Mouse (Mus musculus) embryonic facial prominence, embryonic 10.5 days (tissue): ENCODE data around the gene Phf12. TPM values are rescaled to one million over a fixed set of nuclear protein-coding genes. Genes with fewer than 3 reads are reported as not detected.
A peak's percentile ranks its signal among the peaks of the same experiment; 100 is the strongest.

Experiments used
- DNase-seq: peaks from one replicate; pipeline ENCODE4 v3.0.0-alpha.2; 2017; ENCODE audit warnings: low spot score
- H3K27ac ChIP-seq: fragments of 300-500 bp; sonication (generic); replicated peaks from 2 replicates; pipeline ENCODE4 v1.5.1; 2016; ENCODE audit warnings: mild to moderate bottlenecking
- H3K27me3 ChIP-seq: fragments of 300-500 bp; sonication (generic); replicated peaks from 2 replicates; pipeline ENCODE4 v1.6.1; 2016; ENCODE audit warnings: low read depth, mild to moderate bottlenecking; ENCODE audit not compliant: poor library complexity, severe bottlenecking
- H3K36me3 ChIP-seq: fragments of 300-500 bp; sonication (generic); replicated peaks from 2 replicates; pipeline ENCODE4 v1.6.1; 2016; ENCODE audit warnings: mild to moderate bottlenecking, moderate library complexity
- H3K4me1 ChIP-seq: fragments of 300-500 bp; sonication (generic); 2 replicates; pipeline ENCODE4 v1.6.1; 2016
- H3K4me3 ChIP-seq: fragments of 300-500 bp; sonication (generic); 2 replicates; pipeline ENCODE4 v1.5.1; 2016; ENCODE audit warnings: mild to moderate bottlenecking, moderate library complexity
- H3K9me3 ChIP-seq: fragments of 300-500 bp; sonication (generic); 2 replicates; pipeline ENCODE4 v1.6.1; 2016; ENCODE audit warnings: mild to moderate bottlenecking
- WGBS: fragments of 180-500 bp; shearing (Covaris S2); methylation state at CpG from one replicate; pipeline ENCODE4 v1.1.7; 2016; 5-methylcytosine and 5-hydroxymethylcytosine counted together
- polyA plus RNA-seq: library from polyadenylated mRNA; unstranded; fragments of >200 nt; fragmentation: Nextera tagmentation; extraction: Ambion mirVana; gene quantifications from 2 replicates; pipeline ENCODE4 v1.2.1, GENCODE M21; 2016

Phf12 gene
- 20.5 and 21.6 TPM in 2 replicates for polyA plus RNA-seq

DNA sequence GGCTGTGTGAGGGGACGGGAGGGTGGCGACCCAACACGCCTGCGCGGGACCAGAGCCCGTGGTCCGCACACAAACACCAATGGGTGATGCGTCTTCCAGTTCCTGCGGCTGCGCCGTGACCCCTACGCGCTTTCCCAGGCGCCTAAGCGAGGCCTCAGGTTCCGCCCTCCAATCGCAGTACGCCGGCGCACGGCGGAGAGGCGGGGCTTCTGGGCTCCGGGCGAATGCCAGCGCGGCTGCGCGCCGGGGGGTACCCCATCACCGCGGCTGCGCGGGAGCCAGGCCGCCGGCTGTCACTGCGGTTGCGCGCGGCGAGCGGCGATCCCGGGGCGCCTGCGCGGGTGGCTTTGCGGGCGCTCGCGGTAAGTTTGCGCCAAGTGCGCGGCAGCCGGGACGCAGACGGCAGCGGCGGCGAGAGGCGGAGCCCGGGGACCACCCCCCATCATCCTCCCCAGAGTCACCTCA is at the start of gene Phf12:
Gene Phf12, plus strand, starts transcription at position 314 of the 465 bp plus-strand sequence.
- peaks cover 35% of the 10 kb centered on the region for H3K36me3 ChIP-seq
- WGBS, result under 1% methylated on average over 62 of the region's 62 CpGs
- 0 out of 2 replicates have a peak, but pooled peaks cover 12% of the 10 kb centered on the region for H3K27me3 ChIP-seq
- H3K4me1 ChIP-seq, result peaks cover 25% of the 10 kb centered on the region
- no peaks in the 10 kb centered on the region for H3K9me3 ChIP-seq
- DNase-seq, result peak; percentile 99
- peak within 1 kb of the TSS; percentile 95 for H3K27ac ChIP-seq
- H3K4me3 ChIP-seq, result peak within 1 kb of the TSS; percentile 80

GRCm38 (mm10) chr11:77934111-77934521 is 48.4 kb upstream of the Phf12 start:
- H3K9me3 ChIP-seq, result no peaks in the 10 kb centered on the region
- H3K27ac ChIP-seq, result no peak overlapping the region
- no peak overlapping the region for H3K4me3 ChIP-seq
- peaks cover 99% of the 10 kb centered on the region for H3K27me3 ChIP-seq
- no peaks in the 10 kb centered on the region for H3K36me3 ChIP-seq
- DNase-seq, result no peak
- H3K4me1 ChIP-seq, result peaks cover 38% of the 10 kb centered on the region
- 2% methylated on average over 4 of the region's 4 CpGs for WGBS

GRCm38 (mm10) chr11:77934568-77935311 is 47.8 kb upstream of the Phf12 start:
- H3K4me1 ChIP-seq, result peaks cover 38% of the 10 kb centered on the region
- peaks cover 99% of the 10 kb centered on the region for H3K27me3 ChIP-seq
- no peak overlapping the region for H3K4me3 ChIP-seq
- DNase-seq, result no peak
- no peak overlapping the region for H3K27ac ChIP-seq
- WGBS, result 47% methylated on average over 5 of the region's 5 CpGs
- H3K36me3 ChIP-seq, result no peaks in the 10 kb centered on the region
- no peaks in the 10 kb centered on the region for H3K9me3 ChIP-seq

DNA sequence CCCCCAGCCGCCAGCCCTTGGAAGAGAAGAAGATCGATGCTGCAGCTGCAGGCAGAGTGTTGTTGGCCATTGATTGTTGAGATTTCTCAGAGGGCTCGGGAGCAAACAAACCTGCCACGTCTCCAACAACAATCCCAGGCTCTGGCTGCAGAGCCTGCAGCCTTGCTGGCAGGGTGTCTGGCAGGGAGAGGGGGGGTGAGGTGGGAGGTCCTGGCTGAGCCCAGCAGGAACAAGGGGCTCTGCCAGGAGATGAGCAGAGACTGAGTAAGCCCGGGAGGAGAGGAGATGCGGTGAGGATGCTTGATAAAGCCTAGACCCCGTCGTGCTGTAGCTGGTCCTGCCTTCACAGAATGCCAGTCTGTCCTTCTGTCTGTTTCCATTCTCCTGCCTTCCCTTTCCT is 45.7 kb upstream of the Phf12 start:
- no peaks in the 10 kb centered on the region for H3K36me3 ChIP-seq
- peaks cover 99% of the 10 kb centered on the region for H3K27me3 ChIP-seq
- WGBS, result 10% methylated on average over 8 of the region's 8 CpGs
- H3K4me3 ChIP-seq, result no peak overlapping the region
- H3K27ac ChIP-seq, result no peak overlapping the region
- DNase-seq, result no peak
- H3K9me3 ChIP-seq, result no peaks in the 10 kb centered on the region
- peaks cover 29% of the 10 kb centered on the region for H3K4me1 ChIP-seq

DNA sequence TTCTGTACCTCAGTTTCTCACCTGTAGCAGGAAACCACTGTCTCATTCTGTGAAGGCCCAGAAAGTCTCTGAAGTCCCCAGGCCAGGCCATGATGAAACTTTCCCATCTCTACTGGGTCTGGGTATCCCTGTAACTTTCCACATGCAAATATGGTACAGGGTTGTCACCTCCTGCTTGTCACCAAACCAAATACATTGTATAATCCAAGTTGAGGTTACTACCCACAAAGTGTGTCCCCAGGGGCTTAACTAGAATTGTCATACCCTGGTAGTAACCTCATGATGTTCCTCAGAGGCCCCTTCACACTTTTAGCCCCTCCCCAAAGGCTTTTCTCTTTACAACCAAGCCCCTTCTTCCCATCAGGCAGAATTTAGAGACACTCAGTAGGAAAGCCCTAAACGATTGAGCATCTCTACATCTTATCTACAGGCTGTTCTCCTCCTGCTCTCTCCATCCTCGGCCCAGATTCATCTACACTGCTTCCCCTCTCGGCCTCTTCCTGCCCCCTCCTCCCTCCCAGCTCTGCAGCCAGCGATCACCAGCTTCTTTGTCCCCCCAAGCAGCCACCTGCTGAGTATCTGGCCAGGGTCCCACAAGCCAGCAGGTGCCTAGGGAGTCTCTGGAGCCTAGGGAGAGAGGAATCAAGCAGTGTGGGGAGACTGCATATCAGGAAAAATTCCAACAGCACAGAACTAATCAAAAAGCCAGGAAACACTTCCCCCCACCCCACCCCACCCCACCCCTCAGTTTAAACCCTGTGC is 44.7 kb upstream of the Phf12 start:
- H3K9me3 ChIP-seq, result no peaks in the 10 kb centered on the region
- no peaks in the 10 kb centered on the region for H3K36me3 ChIP-seq
- H3K4me1 ChIP-seq, result peaks cover 34% of the 10 kb centered on the region
- H3K4me3 ChIP-seq, result no peak overlapping the region
- no peak overlapping the region for H3K27ac ChIP-seq
- peaks cover 96% of the 10 kb centered on the region for H3K27me3 ChIP-seq
- 16% methylated on average over 4 of the region's 4 CpGs for WGBS
- DNase-seq, result no peak

- H3K4me1 ChIP-seq, result peaks cover 24% of the 10 kb centered on the region
- DNase-seq, result no peak
- peaks cover 83% of the 10 kb centered on the region for H3K27me3 ChIP-seq
- H3K4me3 ChIP-seq, result no peak overlapping the region
- no peaks in the 10 kb centered on the region for H3K36me3 ChIP-seq
- H3K27ac ChIP-seq, result 0 out of 2 replicates have a peak overlapping the region, but pooled peaks have one; percentile 26
- H3K9me3 ChIP-seq, result no peaks in the 10 kb centered on the region
- 15% methylated on average over 5 of the region's 5 CpGs for WGBS
Observed at GRCm38 (mm10) chr11:77942230-77942629, 40.3 kb upstream of the Phf12 start.

GRCm38 (mm10) chr11:77947860-77948259 is 34.7 kb upstream of the Phf12 start:
- Histone ChIP-seq H3K9me3 (no peaks in the 10 kb centered on the region), H3K27me3 (peaks cover 81% of the 10 kb centered on the region), H3K36me3 (no peaks in the 10 kb centered on the region), H3K27ac (0 out of 2 replicates have a peak overlapping the region, but pooled peaks have one; percentile 22), H3K4me3 (peak overlapping the region; percentile 21; the same call in 1 of the 2 replicates), H3K4me1 (peaks cover 19% of the 10 kb centered on the region)
- 4% methylated on average over 9 of the region's 9 CpGs for WGBS
- peak; percentile 25 for DNase-seq

DNA sequence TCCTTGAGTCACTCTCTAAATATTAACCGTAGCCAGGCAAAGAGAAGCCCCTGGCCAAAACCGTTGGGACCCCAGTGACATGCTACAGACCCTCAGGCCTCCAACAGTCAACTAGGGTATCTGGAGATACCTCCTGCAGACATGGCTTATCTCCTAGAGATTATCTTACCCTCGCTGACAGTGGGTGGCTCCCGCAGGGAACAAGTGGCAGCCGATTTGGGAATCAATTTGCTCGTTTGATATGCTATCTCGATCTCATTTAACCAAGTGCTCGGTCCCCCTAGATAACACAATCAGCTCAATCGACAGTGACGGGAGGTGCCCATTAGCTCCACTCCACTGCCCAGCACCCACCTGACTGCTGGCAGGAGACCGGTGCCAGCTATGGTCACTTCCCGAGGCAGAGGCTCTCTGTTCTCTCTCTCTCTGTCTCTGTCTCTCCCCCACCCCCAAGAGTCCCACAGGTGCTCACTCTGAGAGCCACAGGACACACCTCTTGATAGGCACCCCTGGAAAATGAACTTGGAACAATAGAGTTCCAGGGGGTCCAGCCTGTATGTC is 32.3 kb upstream of the Phf12 start:
- Histone ChIP-seq H3K27ac (no peak overlapping the region), H3K9me3 (no peaks in the 10 kb centered on the region), H3K27me3 (peaks cover 89% of the 10 kb centered on the region), H3K4me3 (no peak overlapping the region), H3K4me1 (peaks cover 17% of the 10 kb centered on the region), H3K36me3 (no peaks in the 10 kb centered on the region)
- 36% methylated on average over 12 of the region's 12 CpGs for WGBS
- no peak for DNase-seq

- Histone ChIP-seq H3K27me3 (peaks cover 89% of the 10 kb centered on the region), H3K27ac (no peak overlapping the region), H3K36me3 (no peaks in the 10 kb centered on the region), H3K4me1 (peaks cover 17% of the 10 kb centered on the region), H3K4me3 (no peak overlapping the region), H3K9me3 (no peaks in the 10 kb centered on the region)
- no peak for DNase-seq
- 82% methylated on average over 5 of the region's 5 CpGs for WGBS
Observed at GRCm38 (mm10) chr11:77950797-77951228, 31.7 kb upstream of the Phf12 start.

DNA sequence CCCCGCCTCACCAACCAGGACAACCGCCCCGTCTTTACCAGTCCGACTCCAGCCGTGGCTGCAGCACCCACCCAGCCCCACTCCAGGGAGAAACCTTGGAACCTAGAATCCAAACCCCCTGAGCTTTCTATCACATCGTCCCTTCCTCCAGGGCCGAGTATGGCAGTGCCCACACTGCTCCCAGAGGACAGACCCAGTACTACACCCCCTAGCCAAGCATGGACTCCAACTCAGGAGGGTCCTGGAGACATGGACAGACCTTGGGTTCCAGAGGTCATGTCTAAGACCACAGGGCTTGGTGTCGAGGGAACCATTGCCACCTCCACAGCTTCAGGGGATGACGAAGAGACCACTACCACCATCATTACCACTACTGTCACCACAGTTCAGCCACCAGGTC is 28.9 kb upstream of the Phf12 start:
- Histone ChIP-seq H3K4me1 (peaks cover 5% of the 10 kb centered on the region; the same call in 1 of the 2 replicates), H3K27me3 (peaks cover 89% of the 10 kb centered on the region), H3K9me3 (no peaks in the 10 kb centered on the region), H3K4me3 (no peak overlapping the region), H3K27ac (no peak overlapping the region), H3K36me3 (no peaks in the 10 kb centered on the region)
- 60% methylated on average over 9 of the region's 9 CpGs for WGBS
- peak; percentile 52 for DNase-seq

DNA sequence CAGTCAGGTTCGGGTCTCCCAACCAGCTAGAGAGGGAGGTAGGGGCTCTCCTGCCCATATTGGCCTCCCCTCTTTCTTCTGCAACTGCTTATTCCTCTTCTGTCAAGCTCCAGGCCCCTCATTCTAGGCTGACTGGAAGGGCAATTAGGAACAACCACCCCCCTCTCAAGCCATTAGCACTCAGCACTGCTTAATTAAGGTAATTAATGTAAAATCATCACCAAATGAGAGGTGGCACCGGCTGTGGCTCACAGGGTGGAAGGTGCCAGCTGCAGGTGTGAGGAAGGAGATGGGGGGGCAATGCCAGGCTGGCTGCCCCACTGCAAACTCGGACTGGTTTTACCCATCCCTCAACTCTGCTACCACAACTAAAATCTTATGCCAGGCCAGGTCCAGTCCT is 26.1 kb upstream of the Phf12 start:
- Histone ChIP-seq H3K27me3 (peaks cover 92% of the 10 kb centered on the region), H3K27ac (no peak overlapping the region), H3K9me3 (no peaks in the 10 kb centered on the region), H3K36me3 (no peaks in the 10 kb centered on the region), H3K4me3 (no peak overlapping the region), H3K4me1 (peaks cover 21% of the 10 kb centered on the region)
- WGBS, result 69% methylated on average over 3 of the region's 3 CpGs
- no peak for DNase-seq

- H3K4me1 ChIP-seq, result peaks cover 24% of the 10 kb centered on the region
- peaks cover 89% of the 10 kb centered on the region for H3K27me3 ChIP-seq
- no peak overlapping the region for H3K27ac ChIP-seq
- no peak overlapping the region for H3K4me3 ChIP-seq
- DNase-seq, result no peak
- no peaks in the 10 kb centered on the region for H3K36me3 ChIP-seq
- WGBS, result 84% methylated on average over 2 of the region's 2 CpGs
- H3K9me3 ChIP-seq, result no peaks in the 10 kb centered on the region
Observed at GRCm38 (mm10) chr11:77958268-77958667, 24.3 kb upstream of the Phf12 start.
